Mouse (Mus musculus) natural killer cell, adult 2 months (primary cell): Measurements from ENCODE around the gene Nr2c2.
"Not testable (repeated sequence)": the region's sequence is repeated elsewhere in the genome, so short reads cannot be mapped to it uniquely, and the experiment has no call there.

ENCODE experiments used
- DNase-seq, 2 experiments: peaks; one replicate each; pipeline ENCODE4 v3.0.0; 2022; ENCODE audit warnings: low spot score in 2 of 2

The Nr2c2 gene

GRCm38 (mm10) chr6:92091130-92091591, at the start of gene Nr2c2:
Gene Nr2c2, plus strand, starts transcription at chr6:92091390.
- peak; percentile 58 to 76 for DNase-seq

- DNase-seq: no peak
Observed at GRCm38 (mm10) chr6:92042055-92042454, 49.1 kb upstream of the Nr2c2 start.

GRCm38 (mm10) chr6:92042850-92043249, 48.3 kb upstream of the Nr2c2 start:
- no peak for DNase-seq

GRCm38 (mm10) chr6:92057768-92058167, 33.4 kb upstream of the Nr2c2 start:
- no peak for DNase-seq

- no peak for DNase-seq
Observed at GRCm38 (mm10) chr6:92061725-92062124, 29.5 kb upstream of the Nr2c2 start.

DNA sequence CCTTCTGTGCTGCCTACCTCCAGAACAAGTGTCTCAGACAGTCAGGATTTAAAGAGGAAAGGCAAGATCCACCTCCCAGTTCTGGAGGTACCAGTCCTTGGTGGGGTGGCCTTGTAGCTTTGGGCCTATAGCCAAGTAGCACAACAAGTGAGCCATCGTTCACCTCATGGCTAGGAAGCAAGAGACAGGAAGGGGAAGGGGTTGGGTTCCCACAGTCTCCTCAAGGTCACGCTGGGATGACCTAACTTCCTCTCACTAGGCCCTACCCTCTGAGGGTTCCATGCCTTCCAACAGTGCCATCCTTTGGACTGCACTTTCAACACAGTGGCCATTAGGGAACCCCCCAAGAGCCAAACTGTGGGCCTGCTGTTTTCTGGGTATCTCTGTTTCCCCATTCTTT, 27.7 kb upstream of the Nr2c2 start:
- no peak for DNase-seq

- no peak for DNase-seq
Observed at GRCm38 (mm10) chr6:92064101-92064500, 27.1 kb upstream of the Nr2c2 start.

DNA sequence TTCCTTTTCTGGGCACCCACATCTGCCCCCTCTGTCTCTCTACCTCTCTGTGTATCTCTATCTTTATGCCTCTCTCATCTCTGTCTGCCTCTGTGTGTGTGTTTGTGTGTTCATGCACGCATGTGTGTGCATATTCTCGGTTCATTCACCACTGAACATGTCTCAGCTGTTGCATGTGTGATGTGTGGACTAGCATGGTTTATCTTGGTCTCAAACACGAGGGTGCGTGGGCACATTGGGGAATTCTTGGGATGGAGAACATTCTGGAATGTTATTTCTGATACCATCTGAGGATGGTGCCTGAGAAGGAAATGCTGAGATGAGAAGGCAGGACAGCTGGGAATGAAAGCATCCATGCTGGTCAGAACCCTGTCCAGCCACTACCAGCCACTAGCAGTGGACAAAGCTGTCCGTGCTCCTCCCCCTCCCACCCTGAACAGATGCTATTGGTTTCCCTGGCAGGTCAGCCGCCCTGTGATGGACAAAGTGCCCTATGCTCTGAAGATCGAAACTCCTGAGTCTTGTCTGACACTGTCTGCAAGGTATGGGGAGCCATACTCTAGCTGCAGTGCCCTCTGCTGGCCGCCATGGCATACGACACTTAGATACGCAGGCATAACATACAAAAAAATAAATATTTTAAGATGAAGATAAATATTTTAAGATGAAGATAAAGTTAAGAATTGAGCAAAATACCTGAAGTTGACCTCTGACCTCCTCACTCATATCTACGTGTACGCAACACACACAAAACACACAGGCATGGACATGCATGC, 25.3 kb upstream of the Nr2c2 start:
- DNase-seq: peak in 1 of 2 experiments; percentile 15

GRCm38 (mm10) chr6:92067146-92067790, 23.9 kb upstream of the Nr2c2 start:
- peak; percentile 51 to 62 for DNase-seq

DNA sequence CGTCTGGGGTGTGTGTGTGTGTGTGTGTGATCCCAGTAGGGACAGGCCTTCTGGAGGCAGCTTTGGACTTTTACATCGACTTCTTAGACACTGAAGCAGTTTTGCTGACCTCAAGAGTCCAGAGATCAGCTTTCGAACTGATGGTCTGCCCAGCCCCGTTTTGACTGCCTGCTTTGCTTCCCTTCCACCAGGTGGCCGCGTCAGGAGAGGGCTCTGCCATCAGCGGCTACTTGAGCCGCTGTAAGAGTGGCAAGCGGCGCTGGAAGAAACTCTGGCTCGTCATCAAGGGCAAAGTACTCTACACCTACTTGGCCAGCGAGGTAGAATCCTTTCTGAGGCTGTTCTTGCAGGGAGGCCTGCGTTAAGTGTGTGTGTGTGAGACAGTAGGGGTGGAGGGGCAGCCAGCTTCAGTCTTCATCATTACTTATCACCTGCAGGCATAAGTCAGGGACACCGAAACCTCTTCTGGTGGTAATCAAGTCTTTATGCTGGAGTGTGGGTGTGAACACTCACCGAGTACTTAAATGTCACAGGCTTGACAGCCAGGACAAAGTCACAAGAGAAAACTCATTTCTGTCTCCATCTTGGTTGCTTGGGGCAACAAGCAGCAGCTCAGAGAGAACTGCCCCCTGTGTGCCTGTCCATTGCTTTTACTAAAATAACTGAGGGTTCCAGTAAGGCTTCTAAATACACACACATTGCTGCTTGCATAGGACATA, 19.9 kb upstream of the Nr2c2 start:
- no peak for DNase-seq

DNA sequence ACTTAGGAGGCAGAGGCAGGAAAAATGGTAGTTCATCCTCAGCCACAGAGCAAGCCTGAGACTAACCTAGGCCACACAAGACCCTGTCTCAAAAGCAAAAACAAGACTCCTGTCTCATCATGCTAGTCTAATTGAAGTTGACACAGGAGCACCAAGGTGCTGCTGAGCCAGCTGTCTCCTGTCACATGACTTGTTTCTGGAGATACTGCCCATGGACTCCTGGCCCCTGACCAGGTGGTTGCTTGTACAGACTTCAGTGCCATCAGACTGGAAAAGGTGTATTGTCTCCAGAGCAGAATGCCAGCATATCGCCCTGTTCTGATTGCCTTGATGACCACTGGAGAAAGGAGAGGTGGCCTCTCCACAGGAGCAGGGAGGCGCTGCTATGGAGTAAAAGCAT, 10.5 kb upstream of the Nr2c2 start:
- DNase-seq: no peak

- DNase-seq: no peak
Observed at GRCm38 (mm10) chr6:92082756-92083155, 8.4 kb upstream of the Nr2c2 start.

GRCm38 (mm10) chr6:92084932-92085331, 6.3 kb upstream of the Nr2c2 start:
- no peak for DNase-seq

DNA sequence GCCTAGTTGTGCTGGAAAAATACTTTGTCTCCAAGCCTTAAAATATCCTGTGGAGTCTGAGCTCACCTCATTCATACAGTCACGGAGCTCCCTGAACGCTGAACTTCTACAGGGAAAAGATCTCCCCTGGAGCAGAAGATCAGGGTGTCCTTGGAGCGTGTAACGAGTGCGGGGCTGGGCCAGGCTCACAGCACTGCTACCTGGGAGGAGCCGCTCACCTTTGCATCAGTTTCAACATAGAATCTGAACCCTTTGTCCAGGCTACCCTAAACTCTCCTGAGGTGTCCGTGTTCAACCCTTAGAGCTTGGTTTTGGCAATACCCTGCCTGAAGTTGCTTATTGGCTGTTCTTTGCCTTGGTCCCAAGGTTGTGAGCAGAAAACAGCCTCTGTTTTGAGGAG, 2.0 kb upstream of the Nr2c2 start:
- DNase-seq: not testable (repeated sequence)

DNA sequence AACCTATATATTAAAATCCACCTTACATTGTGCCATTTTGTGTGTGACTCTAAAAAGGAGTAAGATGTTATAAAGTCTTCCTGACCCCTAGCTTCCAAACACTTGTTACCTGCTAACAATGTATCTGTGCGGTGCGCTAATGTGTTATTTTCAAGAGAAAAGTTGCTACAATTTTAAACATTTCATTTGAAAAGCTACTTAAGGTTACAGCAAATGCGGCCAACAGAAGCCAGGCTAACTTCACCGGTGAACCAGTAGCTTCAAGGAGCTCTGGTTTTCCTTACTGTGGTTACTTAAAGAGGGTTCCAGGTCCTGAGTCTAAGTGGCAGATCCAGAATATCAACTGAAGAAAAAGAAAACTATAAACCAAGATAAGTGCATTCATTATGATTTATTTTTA, 1.2 kb upstream of the Nr2c2 start:
- no peak for DNase-seq

DNA sequence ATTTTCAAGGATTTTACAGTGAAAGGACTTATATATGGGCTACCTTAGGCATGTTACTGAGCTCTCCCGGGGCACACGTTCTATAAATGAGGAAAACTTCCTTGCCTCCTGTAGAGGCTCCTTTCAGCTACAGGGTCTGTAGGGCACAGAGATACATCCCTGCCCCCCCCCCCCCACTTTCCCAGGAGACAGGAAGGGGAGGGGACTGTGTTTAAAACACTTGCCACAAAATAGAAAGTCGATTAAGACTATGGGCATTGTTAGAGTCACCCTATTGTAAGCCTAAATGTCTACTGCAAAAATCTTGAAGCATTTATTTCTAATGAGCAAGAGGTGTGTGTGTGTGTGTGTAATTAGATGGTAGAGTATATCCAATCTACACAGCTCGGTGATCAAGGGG, 693 bp upstream of the Nr2c2 start:
- no peak for DNase-seq

GRCm38 (mm10) chr6:92091767-92092489, 738 bp downstream of the Nr2c2 start:
- DNase-seq: peak; percentile 99

- no peak for DNase-seq
Observed at GRCm38 (mm10) chr6:92092737-92093136, 1.5 kb downstream of the Nr2c2 start.

DNA sequence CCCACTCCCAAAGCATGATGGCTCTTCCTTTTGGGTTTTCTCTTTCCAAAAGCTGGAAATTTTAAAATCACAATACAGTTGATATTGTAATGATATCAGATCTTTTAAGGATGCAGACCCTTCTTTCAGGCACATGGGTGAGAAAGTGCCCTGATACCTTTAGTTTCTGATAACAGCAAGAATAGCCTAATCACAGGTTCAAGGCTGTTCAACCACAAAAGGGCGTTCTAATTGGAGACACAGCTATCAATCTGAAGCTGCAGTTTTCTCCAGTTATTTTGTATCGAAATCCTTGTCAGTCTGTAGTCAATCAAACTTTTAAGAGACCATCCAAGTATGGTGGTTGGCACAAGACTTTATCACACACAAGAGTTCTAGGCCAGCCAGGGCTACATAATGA, 2.7 kb downstream of the Nr2c2 start:
- DNase-seq: no peak

DNA sequence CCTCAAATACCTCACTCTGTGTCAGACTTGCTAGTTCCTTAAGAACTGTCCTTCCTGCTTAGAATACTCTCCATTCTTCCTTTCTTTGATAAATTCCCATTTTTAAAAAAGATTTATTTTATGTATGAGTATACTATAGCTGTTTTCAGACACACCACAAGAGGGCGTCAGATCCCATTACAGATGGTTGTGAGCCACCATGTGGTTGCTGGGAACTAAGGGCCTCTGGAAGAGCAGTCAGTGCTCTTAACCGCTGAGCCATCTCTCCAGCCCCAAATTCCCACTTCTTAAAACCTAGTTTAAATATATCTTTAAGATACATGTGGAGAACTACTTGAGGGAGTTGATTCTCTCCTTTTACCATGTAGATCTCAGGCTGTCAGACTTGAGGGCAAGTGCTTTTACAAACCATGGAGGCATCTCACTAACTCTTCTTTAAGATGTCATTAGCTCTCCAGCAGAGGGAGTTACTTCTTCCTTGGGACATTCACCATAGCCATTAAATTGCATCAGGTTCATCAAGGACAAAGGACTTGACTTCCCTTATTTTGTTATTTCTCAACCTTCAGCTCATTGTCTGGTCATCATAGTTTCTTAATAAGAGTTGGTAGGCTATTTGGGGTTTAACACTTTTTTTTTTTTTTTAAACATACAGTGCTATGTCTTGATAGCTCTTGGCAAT, 9.6 kb downstream of the Nr2c2 start:
- DNase-seq: no peak

GRCm38 (mm10) chr6:92124547-92124946, 33.4 kb downstream of the Nr2c2 start:
- DNase-seq: no peak
